Mouse (Mus musculus) kidney, embryonic 14.5 days (tissue): Measurements from ENCODE around the gene Urgcp. TPM values are rescaled to one million over a fixed set of nuclear protein-coding genes. Genes with fewer than 3 reads are reported as not detected.

Experiments
- ATAC-seq: fragments of 200-750 bp; cut with Nextera tagmentation; 2 replicates; pipeline ENCODE4 v1.8.0; 2017; ENCODE audit warnings: moderate number of reproducible peaks, mild to moderate bottlenecking, moderate TSS enrichment, moderate library complexity; ENCODE audit not compliant: low FRiP score, low TSS enrichment
- H3K27ac ChIP-seq: fragments of 300-500 bp; sonication (generic); 2 replicates; pipeline ENCODE4 v1.5.1; 2014; ENCODE audit warnings: low read depth, mild to moderate bottlenecking, low read length, moderate library complexity, mixed read lengths
- H3K27me3 ChIP-seq: fragments of 300-500 bp; sonication (generic); 2 replicates; pipeline ENCODE4 v1.6.1; 2014; ENCODE audit warnings: mild to moderate bottlenecking, low read length; ENCODE audit not compliant: control insufficient read depth, insufficient read depth
- H3K36me3 ChIP-seq: fragments of 300-500 bp; sonication (generic); 2 replicates; pipeline ENCODE4 v1.6.1; 2014; ENCODE audit warnings: low read length, mixed read lengths; ENCODE audit not compliant: control insufficient read depth, insufficient read depth
- H3K4me1 ChIP-seq: fragments of 300-500 bp; sonication (generic); 2 replicates; pipeline ENCODE4 v1.6.1; 2014; ENCODE audit warnings: low read length, mixed read lengths; ENCODE audit not compliant: control insufficient read depth, insufficient read depth
- H3K4me2 ChIP-seq: fragments of 300-500 bp; sonication (generic); replicated peaks from 2 replicates; pipeline ENCODE4 v1.6.1; 2014; ENCODE audit warnings: low read depth, mild to moderate bottlenecking, low read length
- H3K4me3 ChIP-seq: fragments of 300-500 bp; sonication (generic); 2 replicates; pipeline ENCODE4 v1.5.1; 2014; ENCODE audit warnings: mild to moderate bottlenecking, low read length
- H3K9ac ChIP-seq: fragments of 300-500 bp; sonication (generic); 2 replicates; pipeline ENCODE4 v1.6.1; 2014; ENCODE audit warnings: low read depth, mild to moderate bottlenecking, low read length, moderate library complexity
- H3K9me3 ChIP-seq: fragments of 300-500 bp; sonication (generic); 2 replicates; pipeline ENCODE4 v1.6.1; 2016; ENCODE audit warnings: low read length; ENCODE audit not compliant: control insufficient read depth
- WGBS: fragments of 180-500 bp; shearing (Covaris S2); extraction: QIAGEN DNeasy Blood & Tissue Kit; methylation state at CpG from one replicate; pipeline ENCODE4 v1.1.7; 2014; 5-methylcytosine and 5-hydroxymethylcytosine counted together
- polyA plus RNA-seq: library from polyadenylated mRNA; unstranded; fragments of >200 nt; fragmentation: Nextera tagmentation; extraction: Ambion mirVana; gene quantifications from 2 replicates; pipeline ENCODE4 v1.2.1, GENCODE M21; 2014

Gene Urgcp
- polyA plus RNA-seq, 1 experiment from 2014 or later = 15.1 TPM

DNA sequence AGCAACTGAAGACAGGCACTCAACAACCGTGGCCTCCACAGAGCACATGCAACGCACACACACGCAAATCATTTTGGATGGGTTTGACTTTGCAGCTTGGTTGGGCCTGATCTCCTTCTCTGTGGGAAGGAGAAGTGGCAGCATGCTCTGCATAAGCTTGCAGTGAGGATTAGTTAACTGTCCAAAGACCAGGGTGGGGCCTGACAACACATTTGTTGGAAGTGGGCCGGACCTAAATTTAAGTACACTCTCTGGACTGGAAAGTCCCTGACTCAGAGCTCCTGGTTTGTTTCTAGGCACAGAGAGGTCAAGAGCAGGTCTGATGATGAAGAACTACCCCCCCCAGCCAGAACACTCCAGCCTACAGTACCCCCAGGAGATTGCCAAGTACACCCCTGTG is 27.9 kb downstream of the Urgcp start:
- H3K27ac ChIP-seq = no peak overlapping the region
- no peak overlapping the region for H3K4me3 ChIP-seq
- 88% methylated on average over 4 of the region's 4 CpGs for WGBS
- H3K9me3 ChIP-seq = no peaks in the 10 kb centered on the region
- H3K4me2 ChIP-seq = no peak overlapping the region
- no peaks in the 10 kb centered on the region for H3K27me3 ChIP-seq
- no peaks in the 10 kb centered on the region for H3K4me1 ChIP-seq
- no peak overlapping the region for H3K9ac ChIP-seq
- H3K36me3 ChIP-seq = no peaks in the 10 kb centered on the region
- ATAC-seq = no peak

DNA sequence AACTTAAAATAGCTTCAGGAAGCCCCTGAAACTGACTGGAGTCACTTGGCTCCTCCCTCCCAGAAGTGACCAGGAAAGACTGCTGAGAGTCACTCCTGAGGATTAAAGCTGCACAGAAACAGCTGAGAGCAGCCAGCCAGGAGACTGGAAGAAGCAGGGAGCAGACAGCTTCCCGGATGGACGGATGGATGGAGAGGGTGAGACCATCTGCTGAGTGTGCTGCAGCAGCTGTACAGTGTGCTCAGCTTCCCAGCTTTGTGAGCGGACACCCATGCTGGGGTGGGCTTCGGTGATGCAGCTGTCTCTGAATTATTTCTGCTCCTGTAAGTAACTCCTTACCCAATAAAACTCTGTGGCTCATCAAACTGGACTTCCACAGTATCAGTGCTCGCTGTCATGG is 29.8 kb downstream of the Urgcp start:
- H3K4me2 ChIP-seq = no peak overlapping the region
- ATAC-seq = no peak
- H3K9ac ChIP-seq = no peak overlapping the region
- H3K4me3 ChIP-seq = no peak overlapping the region
- peaks cover 3% of the 10 kb centered on the region; the same call in 1 of the 2 replicates for H3K4me1 ChIP-seq
- 81% methylated on average over 5 of the region's 5 CpGs for WGBS
- no peaks in the 10 kb centered on the region for H3K9me3 ChIP-seq
- H3K36me3 ChIP-seq = no peaks in the 10 kb centered on the region
- H3K27me3 ChIP-seq = no peaks in the 10 kb centered on the region
- no peak overlapping the region for H3K27ac ChIP-seq

DNA sequence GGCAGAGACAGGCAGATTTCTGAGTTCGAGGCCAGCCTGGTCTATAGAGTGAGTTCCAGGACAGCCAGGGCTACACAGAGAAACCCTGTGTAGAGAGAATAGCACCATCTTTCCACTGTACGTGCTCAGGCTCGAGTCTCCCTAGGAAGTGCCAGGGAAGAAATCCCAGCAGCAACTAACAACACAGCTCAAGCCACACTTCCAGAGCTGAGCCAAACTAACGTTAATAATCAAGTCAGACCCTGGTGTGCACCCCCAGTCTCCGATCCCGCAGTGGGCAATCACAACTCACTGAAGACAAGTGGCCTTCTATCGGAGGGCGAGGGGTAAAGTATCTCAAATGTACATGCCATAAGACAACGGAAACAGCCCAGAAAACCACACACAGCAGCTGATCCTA is 32.6 kb downstream of the Urgcp start:
- H3K9me3 ChIP-seq = no peaks in the 10 kb centered on the region
- H3K27me3 ChIP-seq = no peaks in the 10 kb centered on the region
- ATAC-seq = no peak
- H3K4me1 ChIP-seq = peaks cover 3% of the 10 kb centered on the region; the same call in 1 of the 2 replicates
- H3K36me3 ChIP-seq = peaks cover 3% of the 10 kb centered on the region; the same call in 1 of the 2 replicates
- no peak overlapping the region for H3K27ac ChIP-seq
- H3K9ac ChIP-seq = no peak overlapping the region
- H3K4me3 ChIP-seq = no peak overlapping the region
- no peak overlapping the region for H3K4me2 ChIP-seq
- 89% methylated on average over 9 of the region's 9 CpGs for WGBS

DNA sequence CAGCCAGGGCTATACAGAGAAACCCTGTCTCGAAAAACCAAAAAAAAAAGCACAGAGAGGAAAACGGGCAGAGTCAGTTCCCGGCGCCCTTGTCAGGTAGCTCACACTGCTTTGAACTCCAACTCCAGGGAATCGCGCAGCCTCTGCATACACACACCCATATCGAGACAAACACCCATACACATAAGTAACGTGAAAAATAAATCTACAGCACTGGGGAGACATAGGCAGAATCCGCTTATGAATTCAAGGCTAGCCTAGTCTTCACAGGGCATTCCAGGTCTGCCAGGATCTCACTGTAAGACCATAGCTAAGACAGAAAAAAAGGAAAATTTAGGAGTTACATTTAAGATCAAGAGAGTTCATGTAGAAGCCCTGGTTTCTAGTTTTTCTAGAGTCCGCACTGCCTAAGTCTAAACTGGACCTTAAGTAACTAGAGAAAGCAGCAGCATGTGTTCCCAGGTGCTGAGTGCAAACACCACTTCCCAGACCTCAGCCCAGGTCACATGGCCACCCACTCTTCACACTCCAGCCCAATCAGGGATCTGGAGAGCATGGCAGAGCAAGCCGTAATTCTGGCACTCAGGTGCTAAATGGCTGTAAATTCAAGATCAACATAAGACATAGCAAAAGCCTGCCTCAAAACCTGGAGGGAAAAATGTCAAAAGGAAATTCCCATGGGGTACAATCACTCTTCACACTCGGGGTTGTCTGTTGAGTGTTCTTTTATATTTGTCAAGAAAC is 43.4 kb downstream of the Urgcp start:
- Histone ChIP-seq H3K4me3 (no peak overlapping the region), H3K27ac (no peak overlapping the region), H3K9me3 (no peaks in the 10 kb centered on the region), H3K9ac (no peak overlapping the region), H3K36me3 (peaks cover 37% of the 10 kb centered on the region), H3K27me3 (no peaks in the 10 kb centered on the region), H3K4me2 (no peak overlapping the region), H3K4me1 (no peaks in the 10 kb centered on the region)
- ATAC-seq = no peak
- WGBS = 91% methylated on average over 12 of the region's 12 CpGs

DNA sequence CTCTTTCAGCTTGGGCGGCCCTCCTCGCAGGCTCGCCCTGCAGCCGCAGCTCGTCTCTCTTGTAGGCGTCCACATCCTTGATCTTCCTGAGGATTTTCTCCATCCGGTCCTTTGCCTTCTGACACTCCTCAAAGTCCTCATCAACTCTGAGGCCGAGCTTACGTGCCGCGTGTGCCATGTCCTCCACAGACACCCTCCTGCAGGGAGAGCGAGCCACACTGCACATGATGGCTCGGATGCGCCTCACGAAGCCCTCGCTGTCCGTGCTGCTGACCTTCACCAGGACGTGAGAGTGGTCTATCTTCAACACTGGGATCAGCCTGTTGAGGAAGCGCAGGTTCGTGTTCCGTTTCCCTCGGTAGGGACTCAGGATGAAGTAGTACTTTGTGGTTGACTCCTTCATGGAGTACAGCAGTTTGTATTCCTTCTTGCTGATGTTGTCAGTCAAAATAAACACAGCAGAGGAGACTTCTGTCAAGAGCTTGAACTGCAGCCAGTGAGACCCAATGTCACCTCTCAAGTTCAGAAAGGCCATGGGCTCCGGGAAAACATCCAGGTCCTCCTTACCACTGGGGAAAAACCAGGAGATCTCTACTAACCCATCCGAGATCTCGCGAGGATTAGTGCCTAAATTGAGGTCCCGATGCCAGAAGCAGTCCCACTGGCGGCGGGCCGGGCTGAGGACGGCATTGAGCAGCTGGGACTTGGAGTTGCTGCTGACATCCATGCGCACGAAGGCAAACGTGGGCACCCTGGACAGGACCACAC is 45.1 kb downstream of the Urgcp start:
- H3K27me3 ChIP-seq = no peaks in the 10 kb centered on the region
- no peak overlapping the region for H3K4me2 ChIP-seq
- no peaks in the 10 kb centered on the region for H3K4me1 ChIP-seq
- WGBS = 95% methylated on average over 34 of the region's 34 CpGs
- H3K4me3 ChIP-seq = no peak overlapping the region
- no peak for ATAC-seq
- peaks cover 39% of the 10 kb centered on the region for H3K36me3 ChIP-seq
- no peak overlapping the region for H3K27ac ChIP-seq
- H3K9me3 ChIP-seq = no peaks in the 10 kb centered on the region
- no peak overlapping the region for H3K9ac ChIP-seq

DNA sequence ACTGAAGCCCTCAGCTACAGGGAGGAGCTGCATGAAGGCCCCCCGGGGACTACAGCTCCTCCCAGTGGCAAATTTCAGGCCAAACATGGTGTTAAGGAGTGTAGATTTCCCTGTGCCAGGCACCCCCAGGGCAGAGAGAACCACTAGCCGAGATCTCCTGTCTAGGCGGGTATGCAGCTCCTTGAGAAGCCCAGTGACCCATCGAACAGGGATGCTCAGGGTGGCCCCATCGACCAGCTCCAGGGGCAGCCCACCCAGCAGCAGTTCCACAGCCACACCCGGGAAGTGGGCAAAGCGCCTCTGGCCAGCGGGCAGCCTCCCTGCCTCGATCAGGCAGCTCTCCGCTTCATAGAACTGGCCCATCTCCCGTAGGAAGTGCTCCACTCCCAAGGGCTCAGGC is 45.9 kb downstream of the Urgcp start:
- Histone ChIP-seq H3K36me3 (peaks cover 39% of the 10 kb centered on the region), H3K27me3 (no peaks in the 10 kb centered on the region), H3K9ac (no peak overlapping the region), H3K4me1 (no peaks in the 10 kb centered on the region), H3K4me2 (no peak overlapping the region), H3K4me3 (no peak overlapping the region), H3K9me3 (no peaks in the 10 kb centered on the region), H3K27ac (no peak overlapping the region)
- no peak for ATAC-seq
- WGBS = 92% methylated on average over 11 of the region's 11 CpGs

DNA sequence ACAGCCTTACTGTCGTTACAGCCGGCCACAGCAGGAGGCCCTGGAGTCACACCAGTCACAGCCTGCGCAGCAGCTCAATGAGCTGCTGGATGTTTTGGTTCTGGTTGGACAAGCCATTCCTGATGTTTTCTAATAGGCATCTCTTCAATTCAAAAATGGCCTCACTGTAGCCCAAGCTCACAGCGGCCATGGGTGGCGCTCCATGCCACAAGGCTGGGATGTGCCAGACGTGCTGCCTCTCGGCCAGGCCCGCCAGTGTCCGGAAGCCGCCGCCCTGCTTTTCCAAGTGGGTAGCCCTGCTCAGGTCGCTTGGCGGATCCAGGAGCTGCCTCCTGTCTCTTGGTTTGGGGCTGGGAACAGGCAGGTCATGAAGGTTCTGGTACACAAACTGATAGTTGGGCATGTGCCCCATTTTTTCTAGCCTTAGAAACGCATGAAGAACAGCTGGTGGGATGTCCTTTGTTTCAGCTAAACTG is 46.5 kb downstream of the Urgcp start, which contains the start of gene Mrps24:
Mrps24 (minus strand) TSS at position 51 of the 476 bp plus-strand sequence.
- Histone ChIP-seq H3K9me3 (no peaks in the 10 kb centered on the region), H3K27ac (no peak within 1 kb of the TSS), H3K36me3 (peaks cover 39% of the 10 kb centered on the region), H3K4me2 (no peak within 1 kb of the TSS), H3K4me3 (no peak within 1 kb of the TSS), H3K27me3 (no peaks in the 10 kb centered on the region), H3K9ac (no peak within 1 kb of the TSS), H3K4me1 (no peaks in the 10 kb centered on the region)
- 85% methylated on average over 14 of the region's 14 CpGs for WGBS
- no peak for ATAC-seq

DNA sequence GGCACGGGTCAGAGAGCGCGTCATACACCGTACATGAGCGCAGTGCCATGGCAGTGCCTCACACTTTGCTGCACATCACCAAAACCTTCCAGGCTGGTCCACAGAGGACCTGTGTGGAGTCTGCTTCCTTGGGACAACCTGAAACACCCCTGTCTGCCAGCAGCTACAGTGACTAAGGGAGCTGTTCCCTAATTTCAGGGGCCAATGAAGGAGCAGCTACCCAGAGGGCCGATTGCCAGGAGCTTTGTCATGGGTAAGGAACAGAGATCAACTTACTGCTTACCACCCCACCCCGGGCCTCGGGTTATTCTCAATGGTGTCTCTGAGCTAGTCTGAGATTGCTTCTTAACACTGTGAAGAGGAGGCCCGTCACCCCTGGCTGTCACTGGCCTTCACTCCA is 47.0 kb downstream of the Urgcp start:
- H3K4me3 ChIP-seq = no peak overlapping the region
- ATAC-seq = no peak
- no peak overlapping the region for H3K27ac ChIP-seq
- no peaks in the 10 kb centered on the region for H3K4me1 ChIP-seq
- WGBS = 92% methylated on average over 9 of the region's 9 CpGs
- peaks cover 39% of the 10 kb centered on the region for H3K36me3 ChIP-seq
- no peak overlapping the region for H3K9ac ChIP-seq
- H3K4me2 ChIP-seq = no peak overlapping the region
- no peaks in the 10 kb centered on the region for H3K27me3 ChIP-seq
- no peaks in the 10 kb centered on the region for H3K9me3 ChIP-seq
